Mouse (Mus musculus): Measurements from ENCODE around the gene Odf3. TPM values are rescaled to one million over a fixed set of nuclear protein-coding genes. Genes with fewer than 3 reads are reported as not detected.

Odf3 gene
- polyA plus RNA-seq (2012; rRNA removed; ENCODE audit: low replicate concordance): 0.11 TPM in 1 of 2 replicates, not detected in the other

DNA sequence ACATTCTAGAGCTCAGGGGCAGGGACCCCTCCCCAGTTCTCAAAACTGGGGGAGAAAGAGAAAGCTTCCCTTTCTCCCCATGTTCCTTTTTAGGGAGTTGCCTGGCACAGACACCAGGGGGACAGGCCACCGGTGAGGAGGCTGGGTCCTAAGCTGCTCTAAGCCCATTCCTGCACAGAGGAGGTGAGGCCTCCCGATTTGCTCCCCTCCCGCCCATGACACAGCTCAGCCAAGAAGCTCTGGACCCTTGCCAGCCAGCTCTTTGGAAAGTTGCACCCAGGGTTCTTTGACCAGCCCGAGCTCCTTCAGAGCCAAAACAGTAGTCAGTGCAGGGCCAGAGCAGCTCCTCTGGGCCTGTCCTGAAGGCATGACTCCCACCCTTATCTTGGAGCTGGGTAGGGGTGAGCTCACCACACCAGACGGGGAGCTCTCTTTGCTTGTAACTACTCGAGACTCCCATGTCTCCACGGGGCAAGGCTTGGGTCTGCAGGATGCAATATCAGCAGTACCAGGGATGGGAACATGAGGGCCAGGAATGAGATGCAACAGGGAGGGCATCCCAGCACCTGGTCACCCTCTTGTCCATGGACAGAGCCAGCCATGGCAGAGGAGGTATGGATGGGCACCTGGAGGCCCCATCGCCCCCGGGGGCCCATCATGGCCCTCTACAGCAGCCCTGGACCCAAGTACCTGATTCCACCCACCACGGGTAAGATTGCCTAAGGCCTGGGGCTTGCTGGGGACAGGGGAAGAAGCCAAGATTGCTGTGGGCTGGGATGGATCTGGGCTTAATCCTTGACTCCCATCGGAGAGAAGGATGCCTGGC is at the start of gene Odf3:
TSS of gene Odf3 (plus strand) at position 51 of the 826 bp plus-strand sequence.

DNA sequence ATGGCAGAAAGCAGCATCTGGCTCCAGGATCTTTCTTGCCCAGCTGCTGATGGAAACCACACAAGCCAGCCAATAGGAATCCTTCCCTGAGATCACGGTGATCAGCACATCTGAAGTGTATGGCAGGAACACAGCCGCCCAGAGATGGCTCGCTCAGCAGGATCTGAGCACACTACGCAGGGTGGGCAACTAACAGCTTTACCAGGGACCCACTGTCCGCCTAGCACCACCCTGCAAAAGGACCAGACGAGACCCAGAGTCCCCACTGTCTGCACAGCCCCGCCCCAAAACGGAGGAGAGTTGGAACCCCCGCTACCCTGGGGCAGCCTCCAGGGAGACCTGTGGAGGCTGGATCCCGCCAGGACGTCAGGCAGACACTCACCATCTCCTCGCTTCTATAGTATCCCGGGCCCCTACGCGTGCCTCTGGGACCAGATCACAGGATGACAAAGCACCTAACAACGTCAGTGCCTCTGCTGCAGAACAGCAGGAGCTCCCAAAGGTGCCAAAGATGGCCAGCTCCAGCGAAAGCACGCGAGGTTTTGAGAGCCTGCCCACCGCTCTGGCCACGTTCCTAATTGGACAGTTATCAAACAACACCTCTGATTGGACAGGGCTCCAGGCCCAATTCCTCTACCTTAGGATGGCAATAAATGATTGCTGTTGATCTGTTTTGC is 25.8 kb upstream of the Odf3 start, which contains the start of gene Zfp941:
TSS of gene Zfp941 (minus strand) at position 526 of the 677 bp plus-strand sequence.

DNA sequence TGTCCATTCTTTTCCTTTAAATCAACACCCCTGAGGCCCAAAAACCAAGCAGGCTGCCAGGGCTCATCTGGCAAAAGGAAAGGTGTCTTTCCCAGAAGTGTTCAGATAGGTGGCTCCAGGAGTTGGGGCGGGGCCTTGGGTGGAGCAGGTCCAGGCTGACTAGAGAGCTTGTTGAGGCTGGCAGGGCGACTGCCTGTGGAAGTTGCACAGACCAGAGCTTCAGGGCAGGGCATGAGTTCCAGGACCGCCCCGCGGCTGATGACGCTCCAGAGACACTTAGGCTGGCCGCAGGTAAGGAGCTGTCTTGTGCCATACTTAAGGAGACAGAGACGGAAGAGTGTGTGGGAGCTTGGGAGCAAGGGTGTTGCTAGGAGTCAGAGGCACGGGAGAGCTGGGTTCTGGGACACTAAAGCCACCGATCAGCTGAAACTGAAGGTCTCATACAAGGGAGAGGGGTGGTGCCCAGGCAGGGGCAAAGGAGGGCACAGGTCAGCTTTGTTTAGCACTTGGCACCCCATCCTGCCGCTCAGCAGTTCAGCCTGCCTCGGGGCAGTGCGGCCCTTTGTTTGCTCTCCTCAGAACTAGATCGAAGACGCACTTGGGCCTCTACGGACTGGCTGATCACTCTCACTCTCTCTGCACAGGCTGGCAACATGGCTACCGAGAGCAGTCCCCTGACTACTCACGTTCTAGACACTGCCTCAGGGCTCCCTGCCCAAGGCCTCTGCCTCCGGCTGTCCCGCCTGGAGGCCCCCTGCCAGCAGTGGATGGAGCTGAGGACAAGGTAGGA is 12.4 kb upstream of the Odf3 start, which contains the start of gene Urah:
TSS of gene Urah (plus strand) at position 51 of the 790 bp plus-strand sequence.

DNA sequence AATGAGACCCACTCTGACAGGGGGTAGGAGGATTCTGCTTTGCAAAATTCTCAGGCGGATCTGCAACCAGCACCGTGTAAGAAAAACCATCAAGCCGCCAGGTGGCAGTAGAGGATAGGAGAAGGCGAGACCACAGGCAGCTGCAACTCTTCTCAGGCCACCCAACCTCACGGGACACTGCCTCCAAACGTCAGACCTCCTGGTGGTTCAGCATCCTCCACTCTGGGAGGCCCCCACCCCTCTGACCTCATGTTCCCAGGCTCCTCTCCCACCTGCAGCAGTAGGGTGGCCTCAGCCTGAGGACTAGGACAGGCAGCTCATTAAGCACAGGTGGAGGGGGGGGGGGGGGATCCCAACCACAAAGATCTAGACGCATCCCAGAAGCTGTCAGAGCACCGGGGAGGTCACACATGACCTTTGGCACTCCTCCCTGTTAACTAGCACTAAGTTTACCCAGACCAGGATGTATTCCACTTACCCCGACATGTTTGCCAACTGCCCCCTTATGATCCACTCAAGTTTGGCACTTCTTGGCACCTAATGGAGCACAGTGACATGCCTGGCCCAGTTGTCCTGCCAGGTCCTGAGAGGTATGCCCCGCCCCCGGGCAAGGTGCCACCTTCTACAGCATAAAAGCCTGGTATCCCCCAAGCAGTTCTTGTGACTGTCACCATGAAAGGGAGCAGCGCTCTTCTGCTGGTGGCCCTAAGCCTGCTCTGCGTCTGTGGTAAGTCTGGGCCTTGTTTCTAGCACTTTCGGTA is 2.5 kb upstream of the Odf3 start, which contains the start of gene Scgb1c1:
TSS of gene Scgb1c1 (plus strand) at position 643 of the 761 bp plus-strand sequence.

DNA sequence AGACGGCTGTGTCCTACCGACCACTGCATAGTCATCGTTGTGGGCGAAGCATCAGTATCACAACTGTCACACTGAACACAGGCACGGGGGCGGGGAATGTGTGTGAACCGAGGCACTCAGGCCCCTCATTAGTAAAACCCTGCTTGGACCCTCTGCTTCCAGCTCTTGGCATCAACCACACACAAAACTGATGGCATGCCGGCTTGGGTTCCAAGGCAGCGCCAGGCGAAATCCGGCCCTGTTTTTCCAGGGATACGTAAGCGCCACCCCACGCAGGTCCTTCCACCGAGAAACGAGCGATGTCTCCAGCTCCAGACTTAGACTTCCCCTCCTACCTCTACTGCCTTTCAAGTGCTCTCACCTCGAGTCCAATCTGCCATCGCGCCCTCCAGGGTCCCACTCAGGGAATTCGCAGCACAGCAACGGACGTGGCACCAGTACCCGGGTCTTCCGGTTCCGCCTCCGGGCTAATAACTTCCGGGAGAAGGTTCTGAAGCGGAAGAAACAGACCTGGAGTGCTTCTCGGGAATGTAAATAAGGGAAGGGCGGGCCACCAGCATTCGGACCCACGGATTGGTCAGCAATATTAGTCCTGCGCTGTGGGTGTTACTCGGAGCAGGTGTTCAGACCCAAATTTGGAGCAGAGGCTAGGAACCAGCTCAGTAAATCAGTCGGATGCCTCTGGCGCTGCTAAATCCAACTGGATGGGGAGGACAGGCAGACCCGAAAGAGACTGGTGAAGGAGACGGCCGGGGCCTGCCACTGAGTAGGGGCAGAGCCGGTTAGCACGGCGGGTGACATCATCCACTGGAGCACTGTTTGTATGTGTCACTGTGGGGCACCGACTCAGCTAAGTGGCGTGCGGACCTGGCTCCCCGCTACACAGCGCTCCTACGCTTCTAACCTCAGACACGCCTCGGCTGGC is 8.5 kb downstream of the Odf3 start, which contains the start of gene Gm45785:
TSS of gene Gm45785 (minus strand) at position 472 of the 925 bp plus-strand sequence.

GRCm38 (mm10) chr7:140856785-140857549 is 9.4 kb downstream of the Odf3 start, which contains the start of gene Ric8a:
Gene Ric8a, plus strand, starts transcription at chr7:140856957.

DNA sequence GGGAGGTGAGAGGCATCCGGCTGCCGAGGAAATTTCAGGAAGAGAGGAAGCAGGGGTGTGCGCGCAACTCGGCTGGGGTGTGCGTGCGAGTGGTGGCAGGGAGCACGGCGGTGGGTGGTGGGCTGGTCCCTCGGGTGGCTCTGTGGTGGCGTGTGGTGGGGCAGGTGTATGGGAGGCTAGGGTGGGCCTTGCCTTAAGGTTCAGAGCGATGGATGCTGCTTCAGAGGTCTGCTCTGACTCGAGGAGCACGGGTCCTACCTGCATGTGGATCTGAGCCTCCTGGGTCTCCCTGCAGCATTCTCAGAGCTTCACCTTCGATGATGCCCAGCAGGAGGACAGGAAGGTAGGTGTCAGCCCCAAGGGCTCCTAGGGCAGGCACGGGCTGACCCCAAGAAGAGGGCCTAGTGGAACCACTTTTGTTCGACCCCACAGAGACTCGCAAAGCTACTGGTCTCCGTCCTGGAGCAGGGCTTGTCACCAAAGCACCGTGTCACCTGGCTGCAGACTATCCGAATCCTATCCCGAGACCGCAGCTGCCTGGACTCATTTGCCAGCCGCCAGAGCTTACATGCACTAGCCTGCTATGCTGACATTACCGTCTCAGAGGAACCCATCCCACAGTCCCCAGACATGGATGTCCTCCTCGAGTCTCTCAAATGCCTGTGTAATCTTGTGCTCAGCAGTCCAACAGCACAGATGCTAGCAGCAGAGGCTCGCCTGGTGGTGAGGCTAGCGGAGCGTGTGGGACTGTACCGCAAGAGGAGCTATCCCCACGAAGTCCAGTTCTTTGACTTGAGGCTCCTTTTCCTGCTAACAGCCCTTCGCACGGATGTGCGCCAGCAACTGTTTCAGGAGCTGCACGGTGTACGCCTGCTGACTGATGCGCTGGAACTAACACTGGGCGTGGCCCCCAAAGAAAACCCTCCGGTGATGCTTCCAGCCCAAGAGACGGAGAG is 10.2 kb downstream of the Odf3 start, which contains the start of gene Bet1l:
TSS of gene Bet1l (minus strand) at position 28 of the 956 bp plus-strand sequence.

DNA sequence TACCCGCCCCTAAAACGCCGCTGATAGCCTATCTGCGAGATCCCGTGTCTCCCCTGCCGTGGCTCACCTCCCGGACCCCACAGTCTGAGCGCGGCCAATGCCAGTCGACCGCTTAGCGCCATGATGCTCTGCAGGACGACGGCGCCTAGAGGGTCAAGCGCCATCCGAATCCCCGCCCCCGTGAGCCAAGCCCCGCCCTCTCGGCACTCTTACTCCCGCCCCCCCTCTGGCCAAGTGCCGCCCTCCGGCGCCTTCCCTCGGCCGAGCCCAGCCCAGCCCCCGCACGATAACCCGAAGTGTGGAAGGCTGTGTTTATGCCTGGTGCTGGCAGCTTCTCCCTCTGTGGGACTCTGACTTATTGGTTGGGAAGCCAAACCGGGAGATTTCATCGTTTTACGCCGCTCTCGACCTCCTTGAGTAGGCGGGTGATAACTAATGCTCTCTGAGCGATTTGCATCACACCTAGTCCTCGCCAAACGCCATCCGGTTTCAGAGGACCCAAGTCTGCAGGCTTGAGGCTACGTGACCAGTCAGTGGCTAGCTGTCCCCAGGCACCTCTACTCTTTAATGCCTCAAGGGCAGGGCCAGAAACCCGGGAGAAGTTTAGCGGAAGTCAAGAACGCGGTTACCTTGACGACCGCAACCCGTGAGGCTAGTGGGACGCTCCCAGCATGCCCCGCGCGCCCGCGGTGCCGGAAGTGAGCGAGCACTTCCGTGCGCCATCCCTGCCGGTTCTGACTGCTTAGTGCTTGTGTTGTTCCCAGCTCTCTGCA is 34.3 kb downstream of the Odf3 start, which contains the start of the genes Psmd13 and Sirt3:
TSS of gene Psmd13 (plus strand) at position 273 of the 773 bp plus-strand sequence.
TSS of gene Sirt3 (minus strand) at position 614 of the 773 bp plus-strand sequence.

DNA sequence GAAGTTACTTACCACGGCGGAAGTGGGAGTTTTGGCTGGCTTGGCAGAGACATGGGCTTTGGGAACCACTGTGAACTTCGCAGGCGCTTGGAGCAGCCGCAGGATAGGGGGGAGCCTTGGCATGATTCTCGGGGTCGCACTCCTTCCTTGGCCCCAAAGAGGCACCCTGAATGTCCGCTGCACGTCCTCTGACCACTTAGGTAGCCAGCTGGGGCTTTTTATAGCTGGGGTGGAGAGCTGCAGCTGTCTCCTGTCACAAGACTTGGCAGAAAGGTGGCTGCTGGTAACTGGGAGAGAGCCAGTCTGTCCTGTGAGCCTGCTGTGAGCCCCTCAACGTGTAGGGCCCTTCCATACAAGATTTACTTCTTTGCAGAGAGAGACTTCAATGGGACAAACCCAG is 52.6 kb downstream of the Odf3 start, which contains the start of gene Cox8b:
TSS of gene Cox8b (minus strand) at position 227 of the 400 bp plus-strand sequence.

Other genes starting within 250 kb of the Odf3 start
- gene Olfr46, start 246.5 kb upstream of the Odf3 start, polyA plus RNA-seq (2012; rRNA removed; ENCODE audit: low replicate concordance): not detected in 2 replicates
- gene Olfr61, start 218.8 kb upstream of the Odf3 start, polyA plus RNA-seq (2012; rRNA removed; ENCODE audit: low replicate concordance): not detected in 2 replicates
- not detected in 2 replicates for gene Olfr53, start 201.4 kb upstream of the Odf3 start, polyA plus RNA-seq (2012; rRNA removed; ENCODE audit: low replicate concordance)
- gene Olfr539, start 187.9 kb upstream of the Odf3 start, polyA plus RNA-seq (2012; rRNA removed; ENCODE audit: low replicate concordance): not detected in 2 replicates
- gene Olfr45, start 165.9 kb upstream of the Odf3 start, polyA plus RNA-seq (2012; rRNA removed; ENCODE audit: low replicate concordance): not detected in 2 replicates
- gene Olfr541, start 150.5 kb upstream of the Odf3 start, polyA plus RNA-seq (2012; rRNA removed; ENCODE audit: low replicate concordance): not detected in 2 replicates
- 256 and 502 TPM in 2 replicates for gene Cyp2e1, start 84.1 kb upstream of the Odf3 start, polyA plus RNA-seq (2012; rRNA removed; ENCODE audit: low replicate concordance)
- gene Syce1, start 60.0 kb upstream of the Odf3 start, polyA plus RNA-seq (2012; rRNA removed; ENCODE audit: low replicate concordance): 0.07 and 0.33 TPM in 2 replicates
- 0.15 TPM in 1 of 2 replicates, not detected in the other for gene Zfp941, start 25.6 kb upstream of the Odf3 start, polyA plus RNA-seq (2012; rRNA removed; ENCODE audit: low replicate concordance)
- gene Urah, start 12.8 kb upstream of the Odf3 start, polyA plus RNA-seq (2012; rRNA removed; ENCODE audit: low replicate concordance): 14.2 TPM in 1 of 2 replicates, not detected in the other
- gene Scgb1c1, start 2.3 kb upstream of the Odf3 start, polyA plus RNA-seq (2012; rRNA removed; ENCODE audit: low replicate concordance): not detected in 2 replicates
- gene Gm45785, start 8.5 kb downstream of the Odf3 start, polyA plus RNA-seq (2012; rRNA removed; ENCODE audit: low replicate concordance): not detected in 2 replicates
- gene Ric8a, start 9.2 kb downstream of the Odf3 start, polyA plus RNA-seq (2012; rRNA removed; ENCODE audit: low replicate concordance): 114 and 143 TPM in 2 replicates
- 37.8 and 39.1 TPM in 2 replicates for gene Bet1l, start 9.8 kb downstream of the Odf3 start, polyA plus RNA-seq (2012; rRNA removed; ENCODE audit: low replicate concordance)
- 76.9 and 91.8 TPM in 2 replicates for gene Psmd13, start 34.2 kb downstream of the Odf3 start, polyA plus RNA-seq (2012; rRNA removed; ENCODE audit: low replicate concordance)
- gene Sirt3, start 34.5 kb downstream of the Odf3 start, polyA plus RNA-seq (2012; rRNA removed; ENCODE audit: low replicate concordance): 30.7 and 38.8 TPM in 2 replicates
- gene Cox8b, start 52.6 kb downstream of the Odf3 start, polyA plus RNA-seq (2012; rRNA removed; ENCODE audit: low replicate concordance): 147 and 450 TPM in 2 replicates
- gene Nlrp6, start 73.1 kb downstream of the Odf3 start, polyA plus RNA-seq (2012; rRNA removed; ENCODE audit: low replicate concordance): 0.87 TPM in 1 of 2 replicates, not detected in the other
- 55.4 and 73.1 TPM in 2 replicates for gene Pgghg, start 93.6 kb downstream of the Odf3 start, polyA plus RNA-seq (2012; rRNA removed; ENCODE audit: low replicate concordance)
- 2.9 and 7.4 TPM in 2 replicates for gene Ifitm5, start 102.5 kb downstream of the Odf3 start, polyA plus RNA-seq (2012; rRNA removed; ENCODE audit: low replicate concordance)
- 0.78 TPM in 1 of 2 replicates, not detected in the other for gene Gm45717, start 108.1 kb downstream of the Odf3 start, polyA plus RNA-seq (2012; rRNA removed; ENCODE audit: low replicate concordance)
- 1,434 and 1,895 TPM in 2 replicates for gene Ifitm2, start 108.2 kb downstream of the Odf3 start, polyA plus RNA-seq (2012; rRNA removed; ENCODE audit: low replicate concordance)
- 36.0 and 1,392 TPM in 2 replicates for gene Ifitm1, start 119.4 kb downstream of the Odf3 start, polyA plus RNA-seq (2012; rRNA removed; ENCODE audit: low replicate concordance)
- gene Ifitm3, start 163.0 kb downstream of the Odf3 start, polyA plus RNA-seq (2012; rRNA removed; ENCODE audit: low replicate concordance): 721 and 1,416 TPM in 2 replicates
- 17.2 and 25.7 TPM in 2 replicates for gene Ifitm6, start 170.1 kb downstream of the Odf3 start, polyA plus RNA-seq (2012; rRNA removed; ENCODE audit: low replicate concordance)
- gene Gm17387, start 181.3 kb downstream of the Odf3 start, polyA plus RNA-seq (2012; rRNA removed; ENCODE audit: low replicate concordance): not detected in 2 replicates
- gene B4galnt4, start 213.3 kb downstream of the Odf3 start, polyA plus RNA-seq (2012; rRNA removed; ENCODE audit: low replicate concordance): 0.26 and 5.6 TPM in 2 replicates
- 1.7 and 14.7 TPM in 2 replicates for gene Pkp3, start 230.4 kb downstream of the Odf3 start, polyA plus RNA-seq (2012; rRNA removed; ENCODE audit: low replicate concordance)